Mouse (Mus musculus): Measurements from ENCODE around the gene Lect2.

Gene Lect2

DNA sequence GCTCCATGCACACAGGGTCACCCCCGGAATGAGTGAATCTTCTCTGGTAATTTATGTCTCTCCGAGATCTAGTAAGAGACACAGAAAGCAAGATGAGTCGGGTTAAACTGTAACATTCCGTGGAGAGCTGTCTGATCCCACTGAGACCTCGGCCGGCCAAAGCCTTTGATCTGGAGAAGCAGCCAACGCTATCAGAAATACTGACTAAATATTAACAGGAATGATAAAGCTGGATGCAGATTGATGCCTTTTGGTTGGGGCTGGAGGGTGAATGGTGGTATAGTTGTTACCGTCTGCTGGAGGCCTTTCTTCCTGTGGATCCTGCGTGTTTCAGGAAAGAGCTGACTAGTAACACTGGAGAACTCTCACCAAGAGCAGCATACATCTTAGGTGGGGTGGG, at the start of gene Lect2:
TSS of gene Lect2 (minus strand) at position 102 of the 400 bp plus-strand sequence.
- CTCF ChIA-PET, result no interaction called here

DNA sequence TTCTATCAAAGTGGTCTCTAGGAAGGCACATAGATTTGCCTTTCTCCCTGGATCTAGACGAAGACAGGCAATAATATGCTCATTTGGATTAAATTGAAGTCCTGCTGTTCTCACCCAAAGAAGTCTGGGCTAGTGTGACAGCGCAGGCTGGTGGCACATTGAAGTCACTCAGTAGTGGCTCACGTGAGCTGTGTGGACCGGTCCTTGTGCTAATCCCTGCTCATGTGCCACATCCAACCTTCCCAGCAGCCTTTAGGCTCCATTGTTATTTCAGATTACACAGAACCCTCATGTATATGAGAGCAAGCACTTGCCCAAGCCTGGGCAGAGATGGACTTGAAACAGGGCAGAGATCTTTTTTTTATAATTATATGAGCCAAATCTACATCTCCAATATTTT, 49.0 kb upstream of the Lect2 start:
- CTCF ChIA-PET, result no interaction called here

DNA sequence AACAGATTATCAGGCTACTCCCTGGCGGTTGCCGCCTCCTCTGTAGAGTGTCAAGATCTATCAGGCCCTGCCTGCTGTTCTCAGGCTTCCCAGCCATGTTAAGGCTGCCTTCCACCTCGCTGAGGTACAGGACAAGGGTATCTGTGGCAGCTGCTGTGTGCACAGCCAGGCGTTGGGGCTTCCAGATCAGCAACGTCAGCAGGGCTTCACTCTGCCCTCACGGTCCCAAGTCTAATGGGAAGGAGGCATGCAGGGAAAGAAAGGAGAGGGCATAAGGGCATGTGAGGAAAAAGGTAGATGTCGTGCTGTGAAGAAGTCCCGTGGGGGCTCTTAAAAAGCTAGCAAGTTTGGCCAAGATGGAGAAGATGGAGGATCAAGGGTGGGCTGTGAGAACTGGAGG, 46.9 kb upstream of the Lect2 start:
- CTCF ChIA-PET, result no interaction called here

DNA sequence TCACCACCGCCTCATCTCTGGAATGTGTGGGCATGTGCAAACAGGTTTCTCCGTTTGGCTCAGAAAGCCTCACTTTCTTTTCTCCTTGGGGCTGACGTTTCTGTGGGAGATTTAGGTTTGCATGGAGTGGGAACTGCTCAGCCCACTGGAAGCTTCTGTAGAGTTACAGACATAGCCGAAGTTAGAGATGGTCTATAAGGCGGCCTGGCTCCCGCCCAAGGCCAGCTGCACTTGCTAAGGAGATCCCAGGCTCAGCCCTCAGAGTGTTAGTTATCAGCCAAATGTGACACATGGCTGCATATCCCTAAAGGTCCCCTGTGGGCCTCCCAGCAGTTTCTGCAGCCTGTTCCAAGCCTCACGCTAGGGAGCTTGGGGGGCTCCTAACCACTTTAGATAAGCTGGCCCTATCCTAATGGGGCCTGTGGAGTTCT, 45.7 kb upstream of the Lect2 start:
- CTCF ChIA-PET, result no interaction called here

DNA sequence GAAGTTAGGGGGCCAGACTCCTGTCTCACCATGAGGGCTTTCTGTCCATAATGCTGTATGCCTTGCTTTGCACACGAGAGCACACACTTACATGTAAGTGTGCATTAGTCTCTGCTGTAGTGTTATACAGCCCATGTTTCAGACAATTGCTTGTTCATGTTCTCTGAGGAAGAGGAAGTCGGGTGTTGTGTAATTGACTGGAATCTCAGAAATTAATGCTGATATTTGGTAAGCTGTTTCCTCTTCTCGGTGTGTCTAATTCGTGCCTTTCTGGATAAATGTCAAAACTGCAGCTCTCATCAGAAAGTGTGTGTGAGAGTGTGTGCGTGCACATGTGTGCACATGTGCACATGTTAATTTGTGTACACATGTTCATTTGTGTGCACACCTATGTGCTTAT, 44.9 kb upstream of the Lect2 start:
- CTCF ChIA-PET, result no interaction called here

DNA sequence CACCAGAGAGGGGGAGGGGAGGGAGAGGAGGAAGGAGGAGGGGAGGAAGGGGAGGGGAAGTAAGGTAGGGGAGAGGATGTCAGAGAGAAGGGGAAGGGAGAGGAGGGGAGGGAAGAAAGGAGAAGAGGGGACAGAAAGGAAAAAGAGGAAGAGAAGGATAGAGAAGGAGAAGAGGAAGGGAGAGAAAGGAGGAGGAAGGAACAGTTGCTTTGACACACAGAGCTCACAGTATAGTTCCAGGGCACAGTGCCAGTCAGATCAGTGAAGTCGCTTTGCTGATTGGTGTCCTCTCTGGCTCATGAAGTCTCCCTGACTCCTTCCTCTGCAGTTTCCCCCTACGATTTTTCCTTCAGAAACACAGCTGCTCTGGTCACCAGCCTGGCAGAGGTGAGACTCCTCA, 43.6 kb upstream of the Lect2 start:
- CTCF ChIA-PET, result no interaction called here

DNA sequence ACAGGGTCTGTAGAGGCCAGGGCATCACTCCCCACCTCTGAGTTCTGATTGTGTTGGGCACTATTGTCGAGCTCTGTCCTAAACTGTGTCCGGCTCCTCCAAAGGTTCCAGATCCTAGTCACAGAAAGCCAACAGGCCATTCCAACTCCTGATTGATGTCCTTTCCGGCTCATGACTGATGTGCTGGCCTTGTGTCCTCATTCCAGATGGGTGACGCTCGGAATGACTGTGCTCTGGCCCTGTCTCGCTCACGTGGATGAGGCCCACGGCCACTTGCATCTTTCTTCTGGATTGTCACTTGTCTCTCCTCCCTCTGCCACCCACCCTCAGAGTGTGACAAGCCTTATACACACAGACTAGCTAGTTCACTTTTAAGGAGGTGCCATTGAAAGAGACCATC, 42.9 kb upstream of the Lect2 start:
- CTCF ChIA-PET, result no interaction called here

DNA sequence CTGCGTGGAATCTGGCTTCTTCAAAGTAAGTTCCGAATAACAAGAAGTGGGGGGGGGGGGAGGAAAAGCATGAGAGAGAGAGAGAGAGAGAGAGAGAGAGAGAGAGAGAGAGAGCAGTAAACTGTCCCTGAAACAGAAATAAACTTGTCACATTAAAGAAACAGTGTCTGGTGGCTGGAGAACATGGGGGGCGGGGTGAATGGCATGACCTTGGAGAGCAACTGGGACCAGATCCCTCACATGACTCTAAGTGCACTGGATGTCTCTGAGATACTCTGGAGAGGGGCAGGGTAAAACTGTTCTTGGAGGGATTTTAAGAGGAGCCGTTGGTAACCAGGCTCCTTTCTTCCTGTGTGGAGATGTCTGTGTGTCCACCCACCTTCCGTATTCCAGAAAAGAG, 41.9 kb upstream of the Lect2 start:
- CTCF ChIA-PET, result no interaction called here

DNA sequence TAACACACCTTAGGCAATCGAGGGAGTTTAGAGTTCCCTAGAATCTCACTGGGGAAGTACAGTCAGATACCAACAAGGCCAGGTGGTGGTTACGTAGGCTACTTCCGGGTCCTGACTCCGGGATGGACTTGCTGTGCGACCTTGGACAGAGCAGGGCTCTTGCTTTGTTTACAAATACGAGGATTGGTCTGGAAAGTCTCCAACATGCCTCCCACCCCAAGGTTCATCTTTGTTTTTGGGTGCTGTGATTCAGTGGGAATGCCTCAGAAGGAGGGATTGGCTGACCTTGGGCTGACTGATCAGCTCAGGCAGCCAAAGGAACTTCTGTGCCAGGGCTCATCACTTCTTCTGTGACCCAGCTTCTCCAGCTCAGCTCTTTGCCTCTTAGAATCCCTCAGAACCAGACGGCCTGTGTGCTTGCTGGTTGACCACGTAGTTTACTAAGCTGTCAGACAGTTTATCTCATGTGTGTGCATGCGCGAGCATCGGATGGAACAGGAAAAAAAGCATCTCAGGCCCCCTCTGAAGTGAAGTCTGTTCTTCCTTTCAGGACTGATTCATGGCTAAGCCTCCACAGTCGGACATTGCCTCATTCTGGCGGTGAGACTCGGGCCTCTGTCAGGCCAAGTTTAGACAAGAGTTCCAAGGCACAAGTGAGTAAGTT, 40.3 kb upstream of the Lect2 start:
- CTCF ChIA-PET, result no interaction called here

DNA sequence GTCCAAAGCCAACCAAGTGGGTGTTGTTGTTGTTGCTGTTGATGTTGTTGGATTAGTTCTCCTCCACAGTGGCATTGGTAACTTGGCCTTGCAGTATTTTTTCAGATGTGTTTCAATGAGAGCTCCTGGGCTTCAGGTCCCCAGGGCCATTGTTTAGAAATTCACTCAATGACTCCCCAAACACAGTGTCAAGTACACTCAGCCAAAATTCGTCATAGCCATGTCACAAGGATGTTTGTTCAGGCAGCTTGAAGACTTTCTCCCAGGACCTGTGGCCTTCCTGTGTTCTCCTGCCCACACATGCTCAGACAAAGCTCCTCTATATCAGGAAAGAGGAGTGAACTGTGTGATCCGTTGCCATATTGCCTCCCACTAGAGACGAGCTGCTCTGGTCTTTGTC, 37.7 kb upstream of the Lect2 start:
- CTCF ChIA-PET, result no interaction called here

DNA sequence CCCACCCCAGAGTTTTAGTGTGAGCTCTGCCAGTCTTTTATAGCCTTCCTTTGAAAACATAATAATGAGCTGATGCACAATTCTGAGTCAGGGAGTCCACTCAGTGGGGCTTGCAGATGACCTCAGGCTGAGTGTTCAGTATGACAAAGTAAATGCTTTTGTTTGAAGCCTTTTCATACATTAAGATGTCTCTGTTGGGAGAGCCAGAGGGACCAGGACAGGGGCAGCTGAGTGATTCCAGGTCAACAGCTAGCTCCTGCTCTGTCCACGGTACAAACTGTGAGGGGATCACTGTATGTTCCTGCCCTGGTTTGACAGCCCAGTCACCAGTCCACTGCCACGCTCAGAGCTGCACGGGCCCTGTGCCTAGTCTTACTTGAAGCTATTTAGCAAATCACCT, 34.4 kb upstream of the Lect2 start:
- CTCF ChIA-PET, result no interaction called here

DNA sequence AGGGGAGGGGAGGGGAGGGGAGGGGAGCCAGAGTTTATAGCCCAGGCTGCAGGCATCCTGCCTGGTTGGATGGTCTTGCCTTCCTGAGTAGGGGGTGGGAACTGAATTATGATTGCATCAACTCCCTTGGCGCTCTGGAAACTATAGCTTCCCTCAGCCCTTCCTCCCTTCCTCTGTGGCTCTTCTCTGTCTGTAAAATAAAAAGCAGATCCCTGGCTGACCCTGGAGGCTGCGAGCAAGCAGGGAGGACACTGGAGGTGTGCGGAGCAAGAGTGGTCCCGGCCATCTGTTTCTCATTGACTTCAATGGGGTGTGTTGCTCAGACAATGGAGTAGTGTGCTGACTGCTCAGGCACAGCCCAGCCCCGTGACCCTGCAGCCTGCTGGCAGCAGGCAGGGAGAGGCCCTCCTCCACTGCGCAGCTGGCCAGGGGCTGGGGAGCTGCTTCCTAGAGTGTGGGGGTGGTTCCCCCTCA, 33.7 kb upstream of the Lect2 start:
- CTCF ChIA-PET, result no interaction called here

DNA sequence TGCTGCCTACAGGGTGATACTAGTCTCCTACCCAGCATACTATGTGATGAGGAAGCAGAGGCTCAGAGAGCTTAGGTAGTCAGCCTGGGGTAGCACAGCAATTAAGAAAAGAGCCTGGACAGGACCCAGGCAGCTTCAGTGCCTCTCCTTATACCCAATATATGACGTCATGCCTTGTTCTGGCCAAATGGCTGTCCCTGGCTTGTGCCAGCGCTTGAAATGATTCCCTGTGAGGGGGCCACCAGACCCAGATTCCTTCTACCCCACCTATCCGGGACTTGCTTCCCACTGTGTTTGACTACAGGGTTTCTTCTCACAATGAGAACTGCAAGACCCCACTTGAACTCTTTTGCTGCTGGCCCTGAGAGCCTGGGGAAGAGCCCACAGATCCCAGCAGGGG, 33.2 kb upstream of the Lect2 start:
- CTCF ChIA-PET, result no interaction called here

DNA sequence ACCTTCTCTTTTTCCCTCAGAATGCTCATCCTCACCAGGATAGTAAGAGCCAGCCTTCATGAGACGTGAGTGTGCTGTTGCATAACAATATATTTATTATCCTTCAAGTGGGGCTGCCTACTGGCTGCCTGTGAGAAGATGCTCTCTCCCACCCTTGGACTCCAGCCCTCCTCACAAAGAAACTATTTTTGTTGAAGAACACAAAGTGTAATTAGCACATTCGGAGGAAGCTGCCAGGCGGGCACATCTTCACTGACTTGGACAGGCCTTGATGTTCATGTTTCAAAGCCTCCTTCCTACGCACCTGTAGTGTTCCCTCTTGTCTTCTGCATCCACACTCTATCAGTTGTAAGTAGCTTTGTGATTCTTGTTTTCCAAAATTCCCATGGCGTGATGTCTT, 32.1 kb upstream of the Lect2 start:
- CTCF ChIA-PET, result interaction anchor here (0.6 kb wide), 1 partner anchor 74 kb away, joined by 3 read pairs; no protein-coding TSS in a partner anchor

DNA sequence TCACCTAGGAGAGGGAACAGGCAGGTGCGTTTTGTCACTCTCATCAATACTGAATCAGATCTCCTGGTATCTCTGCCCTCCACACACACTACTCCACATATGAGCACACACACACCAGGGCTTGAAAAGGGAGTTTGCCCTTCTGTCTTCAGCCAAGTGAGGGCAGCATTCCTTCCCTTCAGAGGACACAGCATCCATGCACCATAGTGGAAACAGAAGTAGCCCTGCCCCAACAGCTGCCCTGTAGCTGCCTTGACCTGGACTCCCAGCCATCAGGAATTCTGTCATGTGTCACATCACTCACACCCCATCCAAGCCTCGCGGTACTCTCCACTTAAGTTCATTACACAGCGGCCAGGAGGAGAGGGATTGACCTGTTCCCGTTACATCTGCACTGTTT, 29.8 kb upstream of the Lect2 start:
- CTCF ChIA-PET, result interaction anchor here (0.6 kb wide), 1 partner anchor 180 kb away, joined by 4 read pairs; no protein-coding TSS in a partner anchor

DNA sequence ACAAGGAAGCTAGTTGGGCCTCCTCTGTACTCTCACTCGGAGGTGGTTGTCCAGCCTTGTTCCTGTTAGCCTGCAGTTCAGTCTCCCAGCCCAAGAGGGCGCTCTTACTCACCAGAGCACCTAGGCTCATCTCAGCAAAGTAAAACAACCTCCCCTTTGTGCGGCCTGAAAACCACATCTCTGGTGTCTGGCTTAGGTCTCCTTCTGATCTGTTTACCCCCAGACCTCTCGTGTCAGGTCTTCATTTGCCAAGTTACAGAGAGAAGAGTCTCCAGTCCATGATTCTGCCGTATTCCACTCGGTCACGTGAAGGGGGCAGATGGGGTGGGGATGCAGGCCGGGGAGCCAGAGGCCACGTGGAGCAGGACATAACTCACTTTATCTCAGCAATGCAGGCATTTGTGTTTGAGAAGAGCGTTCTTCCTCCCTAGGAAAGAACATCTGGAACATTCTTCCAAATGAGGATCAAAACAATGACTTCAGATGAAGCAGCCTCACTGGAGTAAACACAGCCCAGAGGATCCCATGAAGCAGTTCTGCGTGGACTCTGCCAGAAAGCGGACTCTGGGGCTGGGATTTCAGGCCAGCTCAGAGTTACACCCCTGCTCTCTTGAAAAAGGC, 27.5 kb upstream of the Lect2 start:
- CTCF ChIA-PET, result interaction anchor here (0.6 kb wide), 1 partner anchor 54 kb away, joined by 4 read pairs; no protein-coding TSS in a partner anchor

DNA sequence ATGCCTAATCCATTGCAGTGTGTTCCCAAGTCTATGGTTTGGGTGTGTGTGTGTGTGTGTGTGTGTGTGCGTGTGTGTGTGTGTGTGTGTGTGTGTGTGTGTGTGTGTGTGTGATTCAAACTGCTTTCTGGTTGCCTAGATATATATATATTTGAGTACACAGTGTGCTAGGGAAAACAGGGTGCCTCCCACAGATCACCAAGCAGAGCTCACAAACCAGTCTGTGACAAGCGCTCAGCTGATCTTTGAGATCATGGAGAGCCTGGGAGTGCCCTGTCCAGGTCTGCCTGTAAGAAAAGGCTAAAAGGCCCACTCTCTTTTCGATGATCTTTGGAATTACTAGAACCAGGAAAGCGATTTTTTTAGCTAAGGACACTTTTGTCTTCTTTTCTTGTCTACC, 26.8 kb upstream of the Lect2 start:
- CTCF ChIA-PET, result interaction anchor here (0.6 to 0.7 kb wide), 2 partner anchors 53 to 180 kb away, joined by 4 read pairs; no protein-coding TSS in a partner anchor

DNA sequence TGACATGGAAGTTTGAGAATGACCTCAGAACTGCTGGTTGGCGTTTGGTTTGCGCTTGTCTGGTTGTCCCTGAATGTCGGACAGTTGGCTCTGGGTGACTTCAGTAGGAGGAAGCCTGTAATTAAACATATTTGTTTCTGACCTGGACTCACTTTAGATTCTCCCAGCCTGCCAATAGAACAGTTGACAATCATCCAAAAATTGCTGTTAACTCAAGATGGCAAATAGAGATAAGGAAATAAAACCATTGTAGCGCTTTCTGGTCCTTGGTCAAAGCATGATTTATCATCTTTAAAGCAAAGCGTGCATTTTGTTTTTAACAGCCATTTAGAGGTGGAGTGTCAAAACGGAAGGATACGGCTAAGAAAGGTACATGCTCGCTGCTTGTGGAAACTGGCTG, 23.3 kb upstream of the Lect2 start:
- CTCF ChIA-PET, result no interaction called here

DNA sequence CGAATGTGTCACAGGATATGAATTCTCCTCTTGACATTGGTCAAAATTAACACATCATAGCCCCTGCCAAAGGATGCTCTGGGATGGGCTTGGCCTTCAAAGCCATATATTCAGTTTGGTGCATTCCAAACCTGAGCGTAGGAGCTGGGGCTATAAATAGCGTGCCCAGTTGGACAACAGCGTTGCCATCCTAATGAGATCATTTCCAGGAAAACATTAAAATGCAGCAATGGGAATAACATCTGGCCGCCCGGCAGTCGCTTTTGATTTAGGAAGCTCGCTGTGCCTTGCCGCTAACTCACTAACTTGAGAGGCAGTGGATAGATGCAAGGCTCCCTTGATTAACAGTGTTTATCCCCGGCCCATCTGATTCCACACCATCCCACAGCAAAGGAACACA, 18.0 kb upstream of the Lect2 start:
- CTCF ChIA-PET, result no interaction called here

DNA sequence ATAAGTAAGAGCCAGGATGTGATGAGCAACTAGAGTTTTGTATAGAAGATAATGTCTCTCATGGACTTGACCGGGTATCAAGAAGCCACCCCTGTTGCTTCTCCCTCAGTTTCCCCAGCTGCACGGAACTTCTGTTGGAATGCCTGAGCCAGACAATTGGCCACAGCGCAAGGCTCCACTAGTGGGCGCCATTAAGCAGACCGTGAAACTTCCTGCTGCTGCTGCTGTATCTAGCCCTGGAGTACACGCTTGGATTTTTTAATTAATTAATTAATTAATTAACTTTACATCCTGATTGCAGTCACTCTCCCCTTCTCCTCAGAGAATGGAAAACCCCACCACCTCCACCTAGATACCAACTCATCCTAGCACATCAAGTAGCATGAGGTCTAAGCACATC, 14.8 kb upstream of the Lect2 start:
- CTCF ChIA-PET, result no interaction called here

DNA sequence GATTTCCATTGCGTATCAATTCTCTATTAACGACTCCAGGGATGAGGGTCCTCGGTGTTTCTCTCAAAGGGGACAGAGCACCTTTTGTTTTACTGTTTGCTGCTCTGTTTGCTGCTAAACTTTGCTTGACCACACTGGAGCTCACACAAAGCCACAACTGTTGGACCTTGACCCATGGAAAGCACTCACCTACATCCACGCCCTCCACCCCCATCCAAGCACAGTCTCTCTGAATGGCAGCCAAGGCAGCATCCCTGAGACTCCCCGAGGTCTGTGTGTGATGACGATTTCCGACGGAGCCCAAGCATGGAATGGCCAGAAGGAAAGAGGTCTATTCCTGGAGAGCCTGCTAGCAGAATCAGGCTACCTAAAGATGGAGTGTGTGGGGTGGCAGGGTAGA, 12.8 kb upstream of the Lect2 start:
- CTCF ChIA-PET, result no interaction called here

DNA sequence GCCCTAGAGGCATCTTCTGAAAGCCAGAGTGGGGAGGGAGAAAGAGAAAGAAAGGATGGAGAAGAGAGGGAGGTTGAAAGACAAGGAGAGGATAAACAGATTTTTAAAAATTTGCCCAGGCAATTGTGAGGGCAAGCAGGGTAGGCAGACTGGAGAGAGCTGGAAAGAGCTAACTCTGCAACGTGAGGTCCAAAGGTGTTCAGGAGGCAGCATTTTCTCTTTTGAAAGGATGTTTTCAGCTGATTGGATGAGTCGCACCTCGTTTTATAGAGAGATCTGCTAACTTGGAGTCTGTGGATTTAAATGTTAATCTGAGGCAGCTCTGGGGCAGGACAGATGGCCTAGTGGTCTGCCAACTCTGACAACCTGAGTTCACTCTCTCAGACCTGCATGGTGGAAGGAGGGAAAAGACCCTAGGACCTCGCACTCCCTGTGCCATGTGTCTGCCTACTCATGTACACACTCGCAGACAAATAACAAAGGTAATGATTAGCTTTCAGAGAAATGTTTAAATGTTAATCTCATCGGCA, 11.6 kb upstream of the Lect2 start:
- CTCF ChIA-PET, result no interaction called here

DNA sequence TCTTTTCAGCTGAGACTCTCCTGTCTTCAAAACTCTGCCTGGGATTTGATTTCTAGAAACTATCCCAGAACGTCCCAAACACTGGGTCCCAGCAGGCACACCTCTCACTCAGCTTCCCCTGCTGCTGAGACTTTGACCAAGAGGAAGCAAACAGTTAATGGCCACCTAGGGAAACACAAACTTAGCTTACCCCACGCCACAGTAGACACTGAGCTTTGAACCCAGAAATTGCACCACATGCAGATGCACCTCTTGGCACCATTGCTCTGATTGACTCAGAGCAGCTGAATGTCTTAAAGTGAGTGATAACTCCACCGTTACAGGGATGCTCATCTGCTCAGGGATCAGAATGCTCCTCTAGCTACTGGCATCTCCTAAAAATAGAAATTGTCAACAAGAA, 10.5 kb upstream of the Lect2 start:
- CTCF ChIA-PET, result no interaction called here

DNA sequence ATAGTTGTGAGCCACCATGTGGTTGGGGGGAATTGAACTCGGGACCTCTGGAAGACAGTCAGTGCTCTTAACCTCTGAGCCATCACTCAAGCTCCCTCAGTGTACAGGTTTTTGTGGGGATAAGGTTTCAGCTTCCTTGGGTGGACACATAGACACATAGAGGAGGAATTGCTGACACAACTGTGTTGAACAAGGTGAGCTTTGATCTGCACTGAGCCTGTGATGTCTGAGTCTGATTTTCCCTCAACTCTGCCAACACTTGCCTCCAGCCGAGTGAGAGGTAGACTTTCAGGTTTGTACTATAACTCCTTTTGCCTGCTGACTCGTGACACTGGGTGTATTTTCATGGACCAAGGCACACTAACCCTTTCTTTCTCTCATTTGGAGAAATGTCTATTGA, 8.4 kb upstream of the Lect2 start:
- CTCF ChIA-PET, result no interaction called here

Measured in spleen, embryonic (tissue).